Mouse (Mus musculus) spleen, adult 2 months (tissue): ENCODE data around the gene Trex1. TPM values are rescaled to one million over a fixed set of nuclear protein-coding genes. Genes with fewer than 3 reads are reported as not detected.

Experiments used
- DNase-seq, 2 experiments: peaks; one replicate each; pipeline versions ENCODE4 v3.0.0 to v3.0.0-alpha.2; 2012 to 2021; ENCODE audit warnings: low spot score in 2 of 2, low read depth in 1 of 2
- H3K27ac ChIP-seq: fragments of 200-500 bp; 2 replicates; pipeline ENCODE4 v1.5.1; 2012; ENCODE audit warnings: low read length, inconsistent platforms; ENCODE audit not compliant: insufficient read depth
- H3K27me3 ChIP-seq: fragments of 200-500 bp; 2 replicates; pipeline ENCODE4 v1.6.1; 2012; ENCODE audit warnings: mild to moderate bottlenecking, moderate library complexity, low read length, inconsistent platforms; ENCODE audit not compliant: control insufficient read depth, insufficient read depth
- H3K36me3 ChIP-seq: fragments of 200-500 bp; 2 replicates; pipeline ENCODE4 v1.6.1; 2012; ENCODE audit warnings: mild to moderate bottlenecking, low read length, inconsistent platforms; ENCODE audit not compliant: control insufficient read depth, insufficient read depth
- H3K4me1 ChIP-seq: fragments of 200-500 bp; 2 replicates; pipeline ENCODE4 v1.6.1; 2011; ENCODE audit warnings: inconsistent platforms; ENCODE audit not compliant: control insufficient read depth, insufficient read depth, insufficient read length
- H3K4me3 ChIP-seq: fragments of 200-500 bp; 2 replicates; pipeline ENCODE4 v1.5.1; 2011; ENCODE audit warnings: mild to moderate bottlenecking, inconsistent platforms; ENCODE audit not compliant: insufficient read depth, insufficient read length; ENCODE audit errors: extremely low read depth
- CTCF ChIP-seq: fragments of 200-500 bp; IDR thresholded peaks from 2 replicates; pipeline ENCODE4 v1.5.1; 2011; ENCODE audit warnings: mild to moderate bottlenecking, inconsistent platforms; ENCODE audit not compliant: insufficient read depth, insufficient read length, insufficient replicate concordance; ENCODE audit errors: extremely low read depth
- POLR2A ChIP-seq: fragments of 200-500 bp; IDR thresholded peaks from 2 replicates; pipeline ENCODE4 v1.6.1; 2011; ENCODE audit warnings: low read depth, low read length, inconsistent platforms
- WGBS: fragments of 180-500 bp; shearing (Covaris S2); methylation state at CpG from one replicate; pipeline ENCODE4 v1.1.7; 2018; 5-methylcytosine and 5-hydroxymethylcytosine counted together
- polyA plus RNA-seq: library from polyadenylated mRNA; depleted of rRNA; stranded (reverse); fragments of >200 nt; gene quantifications from 2 replicates; pipeline ENCODE4 v1.2.3, GENCODE M21; 2012

The Trex1 gene
- polyA plus RNA-seq, 1 experiment, result 137 TPM

- no peak for TF ChIP-seq CTCF
- peak; percentile 78 for TF ChIP-seq POLR2A
- Histone ChIP-seq H3K4me3 (peak within 1 kb of the TSS; percentile 92), H3K27ac (peak within 1 kb of the TSS; percentile 84), H3K27me3 (no peaks in the 10 kb centered on the region), H3K36me3 (no peaks in the 10 kb centered on the region), H3K4me1 (peaks cover 18% of the 10 kb centered on the region; the same call in 1 of the 2 replicates)
- peak in 1 of 2 experiments; percentile 84 for DNase-seq
- WGBS, result 1% methylated on average over 40 of the region's 40 CpGs
Observed at GRCm38 (mm10) chr9:109038086-109038895, 21.2 kb downstream of the Trex1 start, which contains the start of gene Shisa5. Gene Shisa5 (plus strand): TSS chr9:109038565.

- TF ChIP-seq POLR2A (no peak), CTCF (no peak)
- H3K4me1 ChIP-seq, result peaks cover 4% of the 10 kb centered on the region; the same call in 1 of the 2 replicates
- H3K4me3 ChIP-seq, result no peak overlapping the region
- 74% methylated on average over 6 of the region's 6 CpGs for WGBS
- H3K36me3 ChIP-seq, result 0 out of 2 replicates have a peak, but pooled peaks cover 2% of the 10 kb centered on the region
- no peak for DNase-seq
- H3K27ac ChIP-seq, result no peak overlapping the region
- no peaks in the 10 kb centered on the region for H3K27me3 ChIP-seq
Observed at GRCm38 (mm10) chr9:109032435-109032834, 27.1 kb downstream of the Trex1 start.

DNA sequence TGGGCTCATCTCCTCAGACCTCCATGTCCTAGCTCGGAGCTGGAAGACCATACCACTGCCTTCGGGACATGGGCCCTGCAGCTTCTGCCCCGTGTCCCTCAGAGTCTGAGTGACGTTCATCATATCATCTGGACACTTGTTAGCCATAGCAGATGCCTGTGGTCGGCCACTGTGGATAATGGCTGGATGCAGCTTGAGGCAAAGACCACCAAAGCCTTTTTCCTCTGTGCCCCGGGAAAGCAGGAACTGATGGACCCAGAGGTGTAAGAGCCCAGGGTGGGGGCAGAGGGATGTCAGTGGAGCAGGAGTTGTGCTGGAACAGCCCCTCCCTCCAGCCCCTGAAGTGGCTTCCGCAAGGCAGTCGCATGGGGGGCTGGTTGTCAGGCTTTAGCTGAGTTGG is 27.8 kb downstream of the Trex1 start:
- no peak for DNase-seq
- WGBS, result 91% methylated on average over 8 of the region's 8 CpGs
- Histone ChIP-seq H3K4me3 (no peak overlapping the region), H3K27me3 (no peaks in the 10 kb centered on the region), H3K27ac (no peak overlapping the region), H3K4me1 (peaks cover 4% of the 10 kb centered on the region; the same call in 1 of the 2 replicates), H3K36me3 (0 out of 2 replicates have a peak, but pooled peaks cover 2% of the 10 kb centered on the region)
- TF ChIP-seq CTCF (no peak), POLR2A (no peak)

DNA sequence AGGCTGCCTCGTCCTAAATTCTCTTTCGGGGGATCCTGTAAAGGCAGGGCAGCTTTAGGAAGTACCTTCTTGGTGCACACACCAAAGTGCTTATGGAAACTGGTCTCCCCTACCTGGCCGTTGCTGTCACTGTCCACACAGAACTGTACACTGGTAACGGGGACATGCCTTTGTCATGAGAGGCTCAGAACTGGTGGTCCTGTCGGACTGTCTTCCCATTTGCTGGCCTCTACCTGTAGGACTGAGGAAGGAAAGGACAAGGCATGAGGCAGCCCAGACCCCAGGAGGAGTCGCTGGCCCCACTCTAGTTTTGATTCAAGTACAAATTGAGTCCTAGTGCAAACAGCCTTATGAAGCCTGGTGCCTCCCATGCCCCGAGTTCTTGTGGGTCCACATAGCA is 28.5 kb downstream of the Trex1 start:
- DNase-seq, result no peak
- TF ChIP-seq POLR2A (no peak), CTCF (no peak)
- H3K4me1 ChIP-seq, result peaks cover 4% of the 10 kb centered on the region; the same call in 1 of the 2 replicates
- H3K36me3 ChIP-seq, result 0 out of 2 replicates have a peak, but pooled peaks cover 2% of the 10 kb centered on the region
- H3K4me3 ChIP-seq, result no peak overlapping the region
- no peaks in the 10 kb centered on the region for H3K27me3 ChIP-seq
- 90% methylated on average over 7 of the region's 7 CpGs for WGBS
- H3K27ac ChIP-seq, result no peak overlapping the region

GRCm38 (mm10) chr9:109030312-109030711 is 29.2 kb downstream of the Trex1 start:
- no peak overlapping the region for H3K4me3 ChIP-seq
- no peak overlapping the region for H3K27ac ChIP-seq
- no peaks in the 10 kb centered on the region for H3K27me3 ChIP-seq
- H3K36me3 ChIP-seq, result 0 out of 2 replicates have a peak, but pooled peaks cover 2% of the 10 kb centered on the region
- H3K4me1 ChIP-seq, result peaks cover 4% of the 10 kb centered on the region; the same call in 1 of the 2 replicates
- WGBS, result 88% methylated on average over 3 of the region's 3 CpGs
- no peak for TF ChIP-seq POLR2A
- TF ChIP-seq CTCF, result no peak
- DNase-seq, result no peak

- Histone ChIP-seq H3K4me1 (peaks cover 4% of the 10 kb centered on the region; the same call in 1 of the 2 replicates), H3K4me3 (no peak overlapping the region), H3K27me3 (no peaks in the 10 kb centered on the region), H3K27ac (no peak overlapping the region), H3K36me3 (0 out of 2 replicates have a peak, but pooled peaks cover 2% of the 10 kb centered on the region)
- no peak for DNase-seq
- no peak for TF ChIP-seq CTCF
- no peak for TF ChIP-seq POLR2A
- WGBS, result 68% methylated on average over 5 of the region's 5 CpGs
Observed at GRCm38 (mm10) chr9:109028919-109029318, 30.6 kb downstream of the Trex1 start.
